Mouse (Mus musculus) heart, adult 2 months (tissue): Measurements from ENCODE around the gene Med15.
"Not testable (repeated sequence)": the region's sequence is repeated elsewhere in the genome, so short reads cannot be mapped to it uniquely, and the experiment has no call there.

Experiments
- CTCF ChIP-seq: fragments of 200-600 bp; IDR thresholded peaks from 2 replicates; pipeline ENCODE4 v1.8.1; 2022; ENCODE audit warnings: antibody characterized with exemption, mild to moderate bottlenecking, moderate library complexity
- POLR2A ChIP-seq: fragments of 200-500 bp; IDR thresholded peaks from 2 replicates; pipeline ENCODE4 v1.6.1; 2011; ENCODE audit warnings: mild to moderate bottlenecking, low read depth, low read length, control low read depth; ENCODE audit not compliant: insufficient read depth

DNA sequence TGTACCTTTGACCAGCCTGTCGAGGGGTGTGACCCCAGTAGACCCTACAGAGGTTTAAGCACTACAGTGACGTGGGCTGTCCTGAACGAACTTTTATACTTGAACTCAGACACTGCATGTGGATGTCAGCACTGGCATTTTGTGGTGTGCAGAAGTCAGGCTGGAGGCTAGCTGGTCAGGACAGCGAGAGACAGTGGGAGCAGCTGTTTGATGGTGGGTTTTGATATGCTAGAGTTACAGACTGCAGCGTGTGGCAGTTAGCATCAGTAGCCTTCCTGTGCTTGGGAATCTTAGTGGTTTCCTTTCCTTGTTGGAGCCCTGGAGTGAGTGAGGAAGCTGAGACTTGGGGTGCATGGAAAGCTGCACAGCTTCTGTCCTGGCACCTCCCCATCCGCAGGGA, 2.2 kb upstream of the Med15 start:
- not testable (repeated sequence) for TF ChIP-seq CTCF, POLR2A
